Mouse (Mus musculus) WW6 (cell line): Measurements from ENCODE around the gene Skint2.

Experiments used
- DNase-seq: peaks from one replicate; pipeline ENCODE4 v3.0.0-alpha.2; 2013; ENCODE audit warnings: low read depth, low spot score

Skint2 gene

DNA sequence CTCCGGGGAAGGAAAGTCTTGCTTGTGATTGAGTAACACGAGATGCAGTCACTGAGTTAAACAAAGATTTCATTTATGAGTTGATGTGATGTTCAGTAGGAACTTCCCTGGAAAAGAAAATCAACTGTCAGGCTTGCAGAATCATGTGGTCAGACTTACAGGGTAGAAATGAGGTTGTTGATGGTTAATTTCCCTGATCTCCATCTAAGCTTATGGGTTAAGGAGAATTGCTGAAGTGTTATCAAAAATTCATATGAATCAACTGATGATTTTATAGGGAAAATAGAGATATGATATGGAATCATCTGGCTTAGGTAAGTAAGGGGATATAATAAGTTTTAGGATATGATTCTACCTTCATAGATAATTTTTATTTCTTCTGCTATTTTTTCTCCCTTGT is at the start of gene Skint2:
Gene Skint2, plus strand, starts transcription at position 301 of the 400 bp plus-strand sequence.
- no peak for DNase-seq
